Mouse (Mus musculus) left cerebral cortex, adult 2 months (tissue): ENCODE results near the gene Cdh13. TPM values are rescaled to one million over a fixed set of nuclear protein-coding genes. Genes with fewer than 3 reads are reported as not detected.

Experiments used
- DNase-seq, 2 experiments: peaks; one replicate each; pipeline ENCODE4 v3.0.0; 2021 to 2022; ENCODE audit warnings: low spot score in 2 of 2, mixed read lengths in 1 of 2; ENCODE audit errors: extremely low spot score in 1 of 2
- H3K27ac ChIP-seq: fragments of 200-600 bp; 2 replicates; pipeline ENCODE4 v1.8.1; 2022
- H3K4me3 ChIP-seq: fragments of 200-600 bp; 2 replicates; pipeline ENCODE4 v1.8.1; 2022
- CTCF ChIP-seq: fragments of 200-600 bp; IDR thresholded peaks from 2 replicates; pipeline ENCODE4 v1.8.1; 2022; ENCODE audit warnings: antibody characterized with exemption, mild to moderate bottlenecking, moderate library complexity
- intact Hi-C: fragments of 180-260 bp; cut with DNase I; formaldehyde crosslinking; loops from one replicate; pipeline ENCODE4 v1.15.1; 2025
- total RNA-seq, 2 experiments: library from RNA; stranded (reverse); gene quantifications; 2 replicates each; pipeline ENCODE4 v1.2.3; 2021

The Cdh13 gene
- total RNA-seq, 2 experiments from 2014 or later, result 69.9 to 74.8 TPM

DNA sequence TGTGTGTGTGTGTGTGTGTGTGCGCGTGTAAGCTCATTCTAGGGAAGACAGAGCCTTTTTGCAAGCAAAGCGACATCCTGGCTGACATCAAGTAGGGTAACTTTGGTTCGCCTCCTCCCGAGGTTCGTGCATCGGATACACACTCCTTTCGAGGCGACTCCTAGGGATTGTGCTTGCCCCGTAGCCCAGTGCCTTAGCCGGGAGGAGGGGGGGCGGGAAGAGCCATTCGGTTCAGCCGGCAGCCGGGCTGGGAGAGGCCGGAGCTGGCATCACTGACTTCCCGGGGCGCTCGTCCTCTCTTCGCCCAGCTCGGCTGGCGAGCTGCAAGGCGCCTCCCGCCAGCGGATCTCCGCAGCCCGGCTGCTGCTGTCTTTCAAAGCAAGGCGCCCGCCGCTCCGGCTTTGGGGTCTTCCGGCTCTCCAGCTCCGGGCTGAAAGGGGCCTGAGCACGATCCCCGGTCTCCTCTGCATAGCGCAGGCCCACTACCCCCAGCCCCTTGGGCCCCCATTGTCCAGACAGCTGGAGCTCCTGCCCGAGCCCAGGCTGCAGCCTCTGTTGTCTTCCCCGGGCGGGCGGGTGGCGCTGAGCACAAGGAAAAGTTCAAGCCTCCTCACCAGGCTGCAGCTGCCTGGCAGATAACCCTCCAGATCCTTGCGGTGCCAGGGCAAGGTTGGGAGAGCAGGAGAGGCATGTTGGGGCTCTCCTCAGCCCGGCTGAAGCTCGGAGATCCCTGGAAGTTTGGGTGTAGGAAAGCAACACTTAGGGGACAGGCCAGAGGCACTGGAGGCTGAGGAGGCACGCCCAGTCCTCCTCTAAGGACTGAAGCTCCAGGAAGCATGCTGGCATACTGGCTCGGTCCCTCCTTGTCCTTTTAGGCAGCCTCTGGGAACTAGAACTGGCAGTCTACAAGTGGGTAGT is 838 bp downstream of the Cdh13 start:
- no peak for TF ChIP-seq CTCF
- Histone ChIP-seq H3K27ac (peak overlapping the region; percentile 74), H3K4me3 (peak overlapping the region; percentile 60)
- intact Hi-C loops, result loop anchor here (5.0 to 10.0 kb wide), 4 partner anchors 73 to 778 kb away; no protein-coding TSS in a partner anchor
- DNase-seq, result peak; percentile 32 to 48

DNA sequence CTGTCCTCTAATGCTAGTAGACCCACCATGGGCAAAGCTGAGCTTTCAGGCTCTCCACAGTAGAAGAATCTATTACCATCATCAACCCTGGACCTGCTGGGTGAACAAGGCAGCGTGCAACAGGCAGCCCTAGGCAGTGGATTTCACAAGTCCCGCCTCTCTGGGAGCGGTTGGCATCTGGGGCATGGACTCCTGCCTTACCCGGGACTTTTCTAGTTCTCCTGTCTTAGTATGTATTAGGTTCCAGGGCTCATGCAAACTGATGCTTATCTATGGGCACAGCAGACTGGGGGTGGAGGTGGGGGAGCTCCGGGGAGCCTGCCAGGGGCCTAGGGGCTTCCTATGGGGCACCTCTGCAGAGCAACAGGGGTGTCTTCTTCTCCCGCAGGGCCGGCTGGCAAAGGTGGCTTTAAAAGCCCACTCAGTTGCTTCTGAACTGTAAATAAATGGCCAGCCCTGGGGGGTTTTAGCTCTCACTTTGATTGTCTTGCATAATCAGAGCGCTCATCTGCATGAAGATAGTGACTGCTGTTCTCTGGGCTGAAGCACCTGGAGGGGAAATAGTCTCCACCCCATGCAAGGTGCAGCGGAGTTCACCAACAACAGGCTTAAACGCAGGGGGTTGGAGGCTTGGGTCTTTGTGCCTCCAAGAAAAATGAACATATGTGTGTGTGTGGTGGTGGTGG is 2.2 kb downstream of the Cdh13 start:
- TF ChIP-seq CTCF, result no peak
- Histone ChIP-seq H3K4me3 (peak overlapping the region; percentile 60), H3K27ac (no peak overlapping the region)
- intact Hi-C loops, result loop anchor here (5.0 to 10.0 kb wide), 4 partner anchors 72 to 777 kb away; no protein-coding TSS in a partner anchor
- no peak for DNase-seq

DNA sequence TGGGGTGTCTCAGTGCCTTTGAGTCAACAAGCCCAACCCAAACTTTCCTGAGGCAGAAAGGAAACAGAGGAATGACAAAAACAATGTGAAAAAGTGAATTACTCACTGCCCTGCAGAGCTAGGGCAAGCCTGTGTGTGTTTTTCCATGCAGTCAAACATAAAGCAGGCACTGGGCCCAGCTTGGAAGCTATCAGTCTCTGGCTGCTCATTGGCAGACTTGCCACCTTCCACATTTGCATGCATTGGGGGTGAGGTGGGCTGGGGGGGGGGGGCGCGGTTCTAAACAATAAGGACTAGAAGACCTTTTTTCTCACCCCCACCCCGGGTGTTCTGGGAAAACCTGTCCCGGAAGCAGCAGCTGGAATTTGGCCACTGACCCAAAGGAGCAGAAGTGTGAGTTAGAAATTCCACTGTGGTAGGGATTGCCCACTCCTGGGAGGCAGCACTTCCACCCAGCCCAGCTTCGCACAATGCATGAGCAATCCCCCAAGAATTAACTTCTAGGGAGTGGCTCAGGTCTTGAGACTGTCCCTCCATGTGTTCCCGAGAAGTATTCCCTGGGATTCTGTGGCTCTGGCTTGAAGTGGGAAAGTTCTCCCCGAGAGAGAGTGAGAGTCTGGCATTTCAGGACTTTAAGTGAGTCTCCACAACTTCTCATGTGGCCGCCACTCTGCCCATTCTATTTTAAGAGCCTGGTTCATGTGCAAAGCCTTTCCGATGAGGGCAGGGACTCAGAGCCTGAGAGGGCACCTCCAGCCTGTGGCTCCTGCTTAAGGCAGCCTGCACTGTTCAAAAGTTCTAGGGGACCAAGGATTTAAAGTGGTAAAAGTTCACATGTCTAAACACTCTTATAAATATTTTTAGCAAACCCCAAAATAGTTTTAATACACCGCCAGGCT is 3.0 kb downstream of the Cdh13 start:
- H3K27ac ChIP-seq, result no peak overlapping the region
- H3K4me3 ChIP-seq, result no peak overlapping the region
- TF ChIP-seq CTCF, result no peak
- DNase-seq, result no peak
- intact Hi-C loops, result loop anchor here (1.0 to 10.0 kb wide), 6 partner anchors 71 to 776 kb away; no protein-coding TSS in a partner anchor

DNA sequence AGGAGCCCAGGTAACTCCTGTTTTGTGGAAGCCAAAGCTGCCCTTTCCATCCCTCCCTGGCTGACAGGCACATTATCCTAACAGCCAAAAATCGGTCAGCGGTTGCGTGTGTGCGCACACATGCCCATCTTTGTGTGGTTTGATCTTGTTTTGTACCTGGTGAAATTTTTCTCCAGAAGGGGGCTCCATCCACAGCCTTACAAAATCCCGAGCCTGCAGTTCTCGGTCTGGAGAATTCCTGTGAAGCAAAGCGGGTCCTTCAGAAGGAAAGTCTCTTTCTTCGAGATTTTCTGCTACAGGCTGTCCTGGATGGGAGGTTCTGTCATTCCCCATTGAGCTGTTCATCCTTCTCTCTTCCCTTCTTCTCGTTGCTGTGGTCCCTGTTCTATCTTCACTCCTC is 4.0 kb downstream of the Cdh13 start:
- peak; percentile 70 for TF ChIP-seq CTCF
- DNase-seq, result peak; percentile 41 to 55

DNA sequence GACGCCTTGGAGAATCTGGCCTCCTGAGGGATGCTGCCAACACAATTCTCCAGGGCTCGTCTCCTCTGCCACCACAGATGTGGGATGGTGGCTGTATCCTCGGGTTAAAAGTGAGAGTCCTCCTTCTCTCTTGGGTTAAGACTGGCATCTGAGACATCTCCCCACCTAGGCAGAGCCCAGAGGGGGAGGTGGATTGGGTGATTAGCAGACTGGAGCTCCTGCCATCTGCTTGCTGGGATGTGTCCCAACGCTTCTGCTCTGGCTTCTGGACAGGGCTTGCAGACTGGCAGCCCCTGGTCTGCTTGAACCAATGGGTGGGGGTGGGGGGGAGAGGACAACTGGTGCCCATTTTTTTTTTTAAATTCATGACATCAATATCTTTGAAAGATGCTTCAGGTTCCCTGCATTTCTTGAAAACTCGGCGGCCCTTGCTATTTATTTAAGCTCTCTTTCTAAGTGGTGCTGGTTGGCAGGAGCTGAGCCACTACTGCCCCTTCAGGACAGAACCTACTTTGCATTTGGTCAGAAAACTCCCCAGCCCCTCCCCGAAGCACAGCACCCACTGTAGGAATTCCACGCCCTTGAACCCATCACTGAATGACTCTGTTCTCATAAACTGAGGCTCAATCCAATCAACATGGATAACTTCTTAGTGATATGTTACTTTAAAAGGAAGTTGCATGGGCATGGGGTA is 4.9 kb downstream of the Cdh13 start:
- no peak for DNase-seq
- intact Hi-C loops, result loop anchor here (2.0 to 10.0 kb wide), 5 partner anchors 69 to 774 kb away; no protein-coding TSS in a partner anchor
- no peak overlapping the region for H3K4me3 ChIP-seq
- peak; percentile 32 for TF ChIP-seq CTCF
- H3K27ac ChIP-seq, result no peak overlapping the region

More for the DNA sequence above, 4.0 kb downstream of the Cdh13 start:
- no peak overlapping the region for H3K4me3 ChIP-seq
- no peak overlapping the region for H3K27ac ChIP-seq
- intact Hi-C loops, result loop anchor here (1.0 to 10.0 kb wide), 6 partner anchors 70 to 775 kb away; no protein-coding TSS in a partner anchor

DNA sequence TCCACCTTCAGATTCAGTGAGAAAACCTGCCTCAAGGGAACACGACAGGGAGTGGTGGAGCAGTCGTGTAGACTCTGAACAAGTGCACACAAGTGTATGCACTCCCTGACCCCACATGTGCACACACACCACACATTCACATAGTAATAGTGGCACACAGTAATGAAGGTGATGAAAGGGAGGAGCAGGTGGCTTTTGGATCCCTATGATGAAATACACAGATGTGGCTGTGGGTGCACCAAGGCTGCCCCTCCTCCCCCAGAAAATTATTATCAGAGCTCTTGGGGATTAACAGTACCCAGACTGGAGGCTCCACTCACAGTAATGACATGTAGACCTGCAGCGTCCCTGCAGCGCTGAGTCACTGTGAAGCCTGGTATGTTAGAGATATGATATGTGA is 5.6 kb downstream of the Cdh13 start:
- intact Hi-C loops, result loop anchor here (2.0 to 10.0 kb wide), 5 partner anchors 68 to 773 kb away; no protein-coding TSS in a partner anchor
- no peak for TF ChIP-seq CTCF
- no peak for DNase-seq
- no peak overlapping the region for H3K4me3 ChIP-seq
- no peak overlapping the region for H3K27ac ChIP-seq

DNA sequence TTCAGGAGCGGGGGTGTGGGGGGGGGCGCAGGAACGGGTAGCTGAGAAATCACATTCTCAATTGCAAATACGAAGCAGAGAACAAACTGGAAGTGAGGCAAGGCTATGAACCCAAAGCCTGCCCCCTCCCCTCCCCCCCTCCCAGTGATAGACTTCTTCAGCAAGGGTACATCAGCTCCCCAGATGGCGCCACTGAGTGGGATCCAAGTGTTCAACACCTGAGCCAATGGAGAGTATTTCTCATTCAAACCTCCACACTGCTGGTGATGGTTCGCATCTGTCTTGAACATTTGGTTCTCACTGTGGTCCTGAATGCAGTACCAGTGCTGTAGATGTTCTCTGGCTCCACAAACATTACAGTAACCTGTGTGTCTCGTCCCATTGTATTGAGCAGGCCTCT is 6.0 kb downstream of the Cdh13 start:
- Histone ChIP-seq H3K27ac (no peak overlapping the region), H3K4me3 (no peak overlapping the region)
- intact Hi-C loops, result loop anchor here (2.0 to 10.0 kb wide), 5 partner anchors 68 to 773 kb away; no protein-coding TSS in a partner anchor
- DNase-seq, result no peak
- no peak; the same call in 1 of the 2 replicates for TF ChIP-seq CTCF

DNA sequence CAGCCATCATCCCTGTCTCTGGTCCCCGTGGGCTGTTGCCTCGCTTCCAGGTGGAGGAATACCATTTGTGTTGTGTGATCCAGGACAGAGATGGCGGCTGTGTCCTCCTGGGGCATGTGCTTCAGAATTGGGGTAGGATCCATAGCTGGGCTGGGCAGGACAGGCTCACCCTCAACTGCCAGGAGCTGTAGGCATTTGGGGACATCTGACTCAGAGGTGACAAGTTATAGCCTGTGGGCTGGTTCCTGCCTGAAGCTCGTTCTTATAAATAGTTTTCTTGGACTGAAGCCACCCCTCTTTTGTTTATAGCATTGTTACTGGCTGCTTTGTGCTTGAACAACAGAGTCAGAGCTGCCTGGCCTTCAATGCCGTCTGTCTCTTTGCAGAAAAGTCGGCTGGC is 6.7 kb downstream of the Cdh13 start:
- no peak for DNase-seq
- intact Hi-C loops, result no loop called here
- Histone ChIP-seq H3K27ac (no peak overlapping the region), H3K4me3 (no peak overlapping the region)
- TF ChIP-seq CTCF, result no peak

DNA sequence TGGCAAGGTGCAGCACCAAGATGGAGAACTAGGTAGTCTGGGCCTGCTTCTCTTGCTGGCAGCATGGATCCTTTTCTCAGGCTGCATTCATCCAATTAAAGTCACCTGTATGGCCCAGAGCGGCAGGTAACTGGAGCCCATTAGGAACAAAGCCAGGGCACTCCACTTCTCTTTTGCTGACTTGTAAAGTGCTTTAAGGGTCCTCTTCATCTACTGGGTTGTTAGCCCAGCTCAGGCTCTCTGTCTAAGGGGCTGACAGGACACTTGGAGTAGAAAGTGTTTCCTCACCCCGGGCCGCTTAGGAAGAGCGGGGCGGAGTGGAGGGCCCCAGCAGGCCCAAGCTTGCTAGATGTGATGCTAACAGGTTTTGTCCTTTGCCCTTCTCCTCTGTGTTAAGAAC is 12.9 kb downstream of the Cdh13 start:
- no peak overlapping the region for H3K27ac ChIP-seq
- DNase-seq, result no peak
- intact Hi-C loops, result no loop called here
- no peak overlapping the region for H3K4me3 ChIP-seq
- TF ChIP-seq CTCF, result no peak

DNA sequence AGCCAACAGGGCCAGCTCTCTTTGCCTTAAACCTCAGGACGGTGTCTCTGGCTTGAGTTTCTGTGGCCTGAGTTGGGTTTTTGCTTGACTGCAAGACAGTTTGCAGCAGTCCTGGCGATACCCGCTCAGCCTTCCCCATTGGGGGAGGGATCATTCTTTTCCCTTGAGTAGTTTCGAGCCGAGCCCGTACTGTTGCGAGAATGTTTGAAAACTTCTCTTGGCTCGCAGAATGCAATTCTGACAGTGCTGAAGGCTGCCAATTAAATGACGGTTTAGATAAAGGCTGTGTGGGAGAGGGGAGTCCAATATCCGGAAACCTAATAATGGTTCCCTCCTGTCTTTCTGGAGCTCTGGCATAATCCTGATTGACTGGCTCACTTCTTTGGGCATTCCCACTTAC is 23.4 kb downstream of the Cdh13 start:
- Histone ChIP-seq H3K27ac (no peak overlapping the region), H3K4me3 (no peak overlapping the region)
- DNase-seq, result no peak
- intact Hi-C loops, result no loop called here
- no peak for TF ChIP-seq CTCF
